Mouse (Mus musculus) v-Abl transformed pro-B cells (cell line): ENCODE data around the gene Slc5a6.
"Not testable (repeated sequence)": the region's sequence is repeated elsewhere in the genome, so short reads cannot be mapped to it uniquely, and the experiment has no call there.

Experiments
- in situ Hi-C, 2 experiments: fragments of 400-800 bp; cut with MboI; formaldehyde crosslinking; loops; one replicate each; pipeline ENCODE4 v1.15.1; 2025; ENCODE audit not compliant: unreplicated experiment in 2 of 2

The Slc5a6 gene

GRCm38 (mm10) chr5:31071821-31072220, 23.1 kb upstream of the Slc5a6 start:
- in situ Hi-C loops, result no loop called here

DNA sequence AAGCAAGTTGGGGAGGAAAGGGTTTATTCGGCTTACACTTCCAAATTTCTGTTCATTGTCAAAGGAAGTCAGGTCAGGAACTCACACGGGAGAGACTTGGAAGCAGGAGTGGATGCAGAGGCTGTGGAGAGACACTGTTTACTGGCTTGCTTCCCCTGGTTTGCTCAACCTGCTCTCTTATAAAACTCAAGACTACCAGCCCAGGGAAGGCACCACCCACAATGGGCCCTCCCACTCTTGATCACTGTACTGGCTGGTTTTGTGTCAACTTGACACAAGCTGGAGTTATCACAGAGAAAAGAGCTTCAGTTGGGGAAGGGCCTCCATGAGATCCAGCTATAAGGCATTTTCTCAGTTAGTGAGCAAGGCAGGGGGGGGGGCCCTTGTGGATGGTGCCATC, 22.3 kb upstream of the Slc5a6 start:
- in situ Hi-C loops, result no loop called here

DNA sequence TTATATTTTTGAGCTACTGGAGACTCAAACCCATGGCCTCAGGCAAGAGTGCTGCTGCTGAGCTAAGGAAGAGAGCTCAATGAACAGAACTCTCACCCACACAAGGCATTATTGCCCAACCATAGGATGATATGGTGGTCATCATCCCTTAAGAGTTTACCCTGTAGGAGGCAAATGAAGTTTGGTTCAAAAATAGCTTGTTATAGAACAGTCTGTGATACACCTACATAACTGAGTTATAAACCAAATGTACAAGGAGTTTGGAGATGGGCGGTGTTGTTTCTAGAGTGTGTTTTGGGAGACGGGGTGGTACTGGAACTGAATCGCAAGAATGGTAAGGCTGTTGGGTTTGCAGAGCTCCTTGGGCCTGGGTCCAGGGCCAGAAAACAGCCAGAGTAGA, 21.1 kb upstream of the Slc5a6 start:
- in situ Hi-C loops, result no loop called here

DNA sequence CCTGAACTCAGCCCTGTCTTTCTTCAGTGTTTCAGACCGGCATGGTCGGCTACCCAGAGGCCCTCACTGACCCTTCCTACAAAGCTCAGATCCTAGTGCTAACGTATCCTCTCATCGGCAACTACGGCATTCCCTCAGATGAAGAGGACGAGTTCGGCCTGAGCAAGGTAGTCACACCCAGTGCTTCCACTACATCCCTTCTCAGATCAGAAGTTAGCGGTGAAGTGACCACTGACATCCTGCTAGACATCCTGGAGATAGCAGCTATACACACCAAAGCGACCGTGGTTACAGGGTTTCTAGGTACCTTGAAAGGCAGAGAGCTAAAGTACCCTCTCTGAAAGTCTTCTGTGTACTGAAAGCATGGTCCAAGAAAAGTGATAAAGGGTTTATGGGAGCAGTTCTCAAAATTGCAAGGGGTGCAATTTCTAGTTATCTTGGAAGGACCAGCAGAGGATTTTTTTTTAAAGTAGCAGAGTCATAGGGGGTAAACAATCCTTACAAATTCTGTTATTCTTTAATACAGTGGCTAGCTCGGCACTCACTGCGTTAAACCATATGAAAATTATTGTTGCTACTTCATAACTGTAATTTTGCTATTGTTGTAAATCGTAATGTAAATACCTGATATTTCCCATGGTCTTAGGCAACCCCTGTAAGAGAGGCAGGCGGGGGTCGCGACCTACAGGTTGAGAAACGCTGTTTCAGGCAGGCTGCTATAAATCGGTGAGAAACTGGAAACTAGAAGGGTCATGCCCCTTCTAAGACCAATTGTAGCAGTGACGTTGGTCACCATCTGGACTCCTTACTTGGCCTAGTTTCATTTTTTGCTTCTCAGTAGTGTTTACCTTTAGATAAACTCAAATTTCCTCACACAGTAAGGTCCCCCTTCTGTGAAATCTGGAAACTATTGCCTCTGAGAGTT, 6.8 kb upstream of the Slc5a6 start:
- in situ Hi-C loops, result no loop called here

GRCm38 (mm10) chr5:31054261-31055215, 5.8 kb upstream of the Slc5a6 start, which contains the start of gene Cad:
Gene Cad (plus strand): TSS chr5:31054780.
- in situ Hi-C loops, result no loop called here

DNA sequence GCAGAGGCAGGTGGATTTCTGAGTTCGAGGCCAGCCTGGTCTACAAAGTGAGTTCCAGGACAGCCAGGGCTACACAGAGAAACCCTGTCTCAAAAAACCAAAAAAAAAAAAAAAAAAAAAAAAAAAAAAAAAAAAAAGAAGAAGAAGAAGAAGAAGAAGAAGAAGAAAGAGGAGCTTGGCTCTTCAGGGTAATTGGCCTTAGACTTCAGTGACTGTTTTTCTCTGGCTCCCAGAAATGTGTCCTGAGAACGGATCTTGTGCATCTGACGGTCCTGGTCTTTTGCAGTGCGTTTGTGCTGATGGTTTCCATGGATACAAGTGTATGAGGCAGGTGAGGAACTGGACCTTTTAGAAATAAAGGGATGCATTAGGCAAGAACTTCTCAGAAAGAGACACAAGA, 5.0 kb upstream of the Slc5a6 start:
- in situ Hi-C loops, result not testable (repeated sequence)

DNA sequence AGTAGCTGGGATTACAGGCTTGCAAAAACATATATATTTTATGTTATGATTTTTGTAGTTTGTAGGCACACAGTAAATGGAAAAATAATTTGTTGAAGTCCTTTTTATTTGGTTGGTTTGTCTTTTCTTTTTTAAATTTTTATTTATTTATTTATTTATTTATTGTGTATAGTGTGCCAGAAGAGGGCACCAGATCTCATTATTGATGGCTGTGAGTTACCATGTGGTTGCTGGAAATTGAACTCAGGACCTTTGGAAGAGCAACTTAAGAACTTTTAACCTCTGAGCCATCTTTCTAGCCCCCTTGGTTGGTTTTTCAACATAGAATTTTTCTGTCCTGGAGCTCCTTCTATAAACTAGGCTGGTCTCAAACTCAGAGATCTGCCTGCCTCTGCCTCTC, 1.7 kb upstream of the Slc5a6 start:
- in situ Hi-C loops, result no loop called here

DNA sequence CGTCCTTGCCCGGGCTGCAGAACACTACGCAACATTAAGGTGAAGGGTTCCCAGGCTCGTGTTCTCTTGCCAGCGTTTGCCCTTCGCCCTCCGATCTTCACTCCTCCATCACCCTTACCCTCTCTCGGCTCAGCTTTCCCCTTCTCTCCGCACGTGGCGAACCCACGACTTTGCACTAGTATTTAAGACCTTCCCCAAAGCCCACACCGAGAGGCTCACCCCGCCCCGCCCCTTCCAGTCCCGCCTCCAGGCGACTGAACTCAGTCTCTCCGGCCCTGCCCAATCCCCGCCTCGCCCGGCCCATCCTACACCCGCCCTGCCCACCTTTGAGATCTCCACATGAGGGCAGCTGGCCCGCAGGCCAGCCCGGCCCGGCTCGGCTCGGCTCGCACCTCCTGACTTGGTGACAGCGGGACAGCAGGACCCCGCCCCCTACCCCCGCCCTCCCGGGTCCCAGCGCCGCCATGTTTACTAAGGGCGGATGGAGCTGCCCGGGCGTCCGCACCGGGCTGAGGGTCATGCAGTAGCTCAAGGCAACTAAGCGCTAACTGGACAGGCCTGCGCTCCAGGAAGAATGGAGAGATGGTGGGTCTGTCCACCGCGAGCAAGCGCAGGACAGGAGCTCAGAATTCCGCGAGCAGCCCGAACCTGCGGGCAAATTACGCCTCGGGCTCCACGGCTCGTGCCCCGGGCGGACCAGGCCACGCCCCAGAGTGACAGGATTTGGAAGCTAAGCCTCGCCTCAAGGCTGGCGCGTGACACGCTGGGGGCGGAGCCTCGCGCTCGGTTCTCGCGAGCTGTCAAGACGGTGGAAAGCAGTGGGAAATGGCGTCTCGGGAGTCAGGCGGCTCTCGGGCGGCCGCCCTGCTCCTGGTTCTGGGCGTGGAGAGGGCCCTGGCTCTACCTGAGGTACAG, 619 bp downstream of the Slc5a6 start, which contains the start of gene Atraid:
Atraid (plus strand) TSS at position 465 of the 915 bp plus-strand sequence.
- in situ Hi-C loops, result loop anchor here in 1 of 2 experiments (5.0 kb wide), 1 partner anchor 34 kb away; no protein-coding TSS in a partner anchor

DNA sequence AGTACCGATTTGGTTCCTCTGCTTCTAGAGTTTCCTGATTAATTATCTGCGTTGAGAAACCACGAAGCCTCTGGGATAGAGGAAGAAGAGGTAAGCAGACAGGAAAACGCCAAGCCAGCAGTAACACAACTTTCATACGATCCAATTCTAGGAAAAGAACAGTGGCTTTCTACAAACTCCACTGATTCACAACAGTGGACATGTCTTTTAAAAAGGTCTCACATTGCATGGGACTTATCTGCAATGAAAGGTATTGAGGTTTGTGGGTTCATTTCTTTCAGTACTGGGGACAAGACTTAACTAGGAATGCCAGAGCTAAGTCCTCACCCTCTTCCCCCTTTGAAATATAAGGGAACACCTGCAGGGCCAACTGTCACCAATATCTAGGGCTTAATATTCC, 1.6 kb downstream of the Slc5a6 start:
- in situ Hi-C loops, result loop anchor here in 1 of 2 experiments (5.0 kb wide), 1 partner anchor 35 kb away; no protein-coding TSS in a partner anchor

DNA sequence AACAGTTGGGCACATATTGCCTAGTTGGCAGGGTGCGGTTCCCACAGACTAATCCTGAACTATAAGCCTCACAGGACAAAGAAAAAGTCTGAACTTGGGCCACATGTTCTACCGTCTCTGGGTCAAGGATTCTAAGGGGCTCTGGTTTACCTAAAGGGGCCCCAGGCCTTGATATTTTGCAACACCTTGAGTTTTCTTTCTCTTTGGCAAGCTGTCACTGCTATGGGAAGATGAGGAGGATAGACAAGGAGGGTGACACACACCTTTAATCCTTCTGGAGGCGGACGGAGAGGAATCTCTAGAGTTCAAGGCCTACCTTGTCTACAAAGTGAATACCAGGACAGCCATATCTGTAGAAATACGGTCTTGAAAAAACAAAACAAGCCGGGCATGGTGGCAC, 2.3 kb downstream of the Slc5a6 start:
- in situ Hi-C loops, result loop anchor here in 1 of 2 experiments (5.0 kb wide), 1 partner anchor 36 kb away; no protein-coding TSS in a partner anchor

DNA sequence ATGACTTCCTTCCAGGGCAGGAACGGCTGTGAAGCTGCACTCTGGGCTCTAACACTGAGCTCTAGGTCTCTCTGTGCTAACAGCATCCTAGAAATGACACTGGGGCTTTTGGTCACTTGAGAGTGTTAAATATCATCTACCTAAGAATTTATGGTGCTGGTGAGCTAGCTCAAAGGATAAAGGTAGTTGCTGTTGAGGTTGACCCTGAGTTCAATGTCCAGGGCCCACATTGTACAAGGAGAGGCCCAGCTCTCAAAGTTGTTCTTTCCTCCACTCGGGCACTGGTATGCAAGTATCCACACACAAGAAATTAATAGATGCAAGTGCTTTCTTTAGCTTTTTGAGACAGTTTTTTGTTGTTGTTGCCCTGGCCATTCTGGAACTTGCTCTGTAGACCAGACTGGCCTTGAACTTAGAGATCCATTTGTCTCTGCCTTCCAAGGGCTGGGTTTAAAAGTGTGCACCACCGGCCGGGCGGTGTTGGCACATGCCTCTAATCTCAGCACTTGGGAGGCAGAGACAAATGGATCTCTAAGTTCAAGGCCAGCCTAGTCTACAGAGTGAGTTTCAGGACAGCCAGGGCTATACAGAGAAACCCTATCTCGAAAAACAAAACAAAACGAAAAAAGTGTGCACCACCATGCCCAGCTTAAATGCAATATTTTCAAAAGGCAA, 10.4 kb downstream of the Slc5a6 start:
- in situ Hi-C loops, result no loop called here

DNA sequence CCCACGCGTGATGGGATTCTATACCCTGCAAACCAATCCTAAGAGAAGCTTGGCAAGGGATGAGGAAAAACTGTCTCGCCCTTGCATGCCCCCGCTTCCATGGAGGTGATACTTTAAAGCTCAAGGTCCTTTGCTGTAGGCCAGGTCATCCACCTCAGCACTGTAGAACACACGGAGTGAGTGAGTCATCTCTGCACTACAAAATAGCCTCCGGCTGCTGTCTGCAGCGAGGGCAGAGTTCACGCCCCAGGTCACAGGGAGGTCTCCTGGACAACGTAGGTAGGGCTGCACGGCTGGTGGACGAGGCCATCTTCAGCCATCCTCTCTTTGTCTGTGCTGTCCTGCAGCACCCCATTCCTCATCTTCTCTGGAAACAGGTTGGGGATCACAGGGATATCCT, 12.2 kb downstream of the Slc5a6 start:
- in situ Hi-C loops, result not testable (repeated sequence)

GRCm38 (mm10) chr5:31034669-31035068, 14.1 kb downstream of the Slc5a6 start:
- in situ Hi-C loops, result no loop called here

DNA sequence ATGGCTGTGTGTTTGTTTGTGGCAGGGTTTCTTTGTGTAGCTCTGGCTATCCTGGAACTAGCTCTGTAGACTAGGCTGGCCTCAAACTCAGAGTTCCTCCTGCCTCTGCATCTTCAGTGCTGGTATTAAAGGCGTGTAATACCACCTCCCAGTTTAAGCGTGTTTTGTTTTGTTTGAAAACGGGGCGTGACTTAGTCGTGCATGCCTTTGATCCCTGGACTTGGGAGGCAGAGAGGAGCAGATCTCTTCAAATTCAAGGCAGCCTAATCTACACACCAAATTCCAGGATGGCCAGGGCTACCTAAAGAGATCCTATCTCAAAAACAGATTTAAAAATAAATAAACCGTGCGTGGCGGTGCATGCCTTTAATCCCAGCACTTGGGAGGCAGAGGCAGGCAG, 17.2 kb downstream of the Slc5a6 start:
- in situ Hi-C loops, result no loop called here

DNA sequence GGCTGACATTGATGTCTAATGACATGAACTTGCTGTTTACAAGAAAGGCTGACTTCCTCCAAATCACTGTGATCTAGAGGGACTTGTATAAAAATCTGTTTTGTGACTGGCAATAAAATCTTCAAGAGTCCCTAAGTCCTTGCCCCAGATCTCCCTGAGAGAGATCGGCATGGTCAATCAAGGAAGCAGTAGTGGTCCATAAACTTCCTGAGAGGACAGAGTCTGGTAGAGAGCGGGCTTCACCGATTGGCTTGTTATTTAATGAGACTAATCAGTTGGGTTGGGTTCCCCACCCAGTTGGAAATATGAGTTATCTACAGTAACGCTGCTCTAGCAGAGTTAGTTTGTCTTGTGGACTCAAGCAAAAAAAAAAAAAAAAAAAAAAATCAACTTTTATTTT, 17.8 kb downstream of the Slc5a6 start:
- in situ Hi-C loops, result no loop called here

- in situ Hi-C loops, result no loop called here
Observed at GRCm38 (mm10) chr5:31024641-31025040, 24.1 kb downstream of the Slc5a6 start.

- in situ Hi-C loops, result no loop called here
Observed at GRCm38 (mm10) chr5:31023254-31023653, 25.5 kb downstream of the Slc5a6 start.

- in situ Hi-C loops, result no loop called here
Observed at GRCm38 (mm10) chr5:31022690-31023089, 26.0 kb downstream of the Slc5a6 start.

- in situ Hi-C loops, result not testable (repeated sequence)
Observed at GRCm38 (mm10) chr5:31021790-31022189, 26.9 kb downstream of the Slc5a6 start.
